Mouse (Mus musculus) myocyte (in vitro differentiated cells): ENCODE measurements at regions not wholly inside any gene's neighbourhood (a gene's known extent, or its start where the extent isn't known, plus 50 kb on each side); places are given as distances from the start of the nearest gene placed in this dataset.

Experiments
- CEBPB ChIP-seq: IDR thresholded peaks from 2 replicates; pipeline ENCODE4 v1.6.1; 2011; ENCODE audit warnings: mild to moderate bottlenecking, moderate library complexity; ENCODE audit not compliant: poor library complexity, insufficient read depth, severe bottlenecking
- E2F4 ChIP-seq: IDR thresholded peaks from one replicate; pipeline ENCODE4 v1.6.1; 2011; ENCODE audit warnings: mild to moderate bottlenecking, control low read depth, moderate library complexity; ENCODE audit not compliant: insufficient read depth
- MAX ChIP-seq: IDR thresholded peaks from one replicate; pipeline ENCODE4 v1.6.1; 2011; ENCODE audit warnings: low read depth, mild to moderate bottlenecking, control low read depth
- MYOD1 ChIP-seq, 3 experiments: IDR thresholded peaks; one replicate each; pipeline ENCODE4 v1.6.1; 2011; ENCODE audit warnings: control low read depth in 2 of 3, low read depth in 2 of 3, mild to moderate bottlenecking in 2 of 3, moderate library complexity in 1 of 3; ENCODE audit not compliant: insufficient read length in 2 of 3, control insufficient read depth in 1 of 3
- MYOG ChIP-seq, 3 experiments: IDR thresholded peaks; one replicate each; pipeline ENCODE4 v1.6.1; 2011; ENCODE audit warnings: control low read depth in 2 of 3, low read depth in 2 of 3, mild to moderate bottlenecking in 2 of 3; ENCODE audit not compliant: insufficient read length in 2 of 3, control insufficient read depth in 1 of 3, insufficient read depth in 1 of 3
- POLR2A ChIP-seq: IDR thresholded peaks from one replicate; pipeline ENCODE4 v1.6.1; 2011; ENCODE audit warnings: low read depth, mild to moderate bottlenecking, control low read depth, moderate library complexity; ENCODE audit not compliant: insufficient read length
- POLR2AphosphoS2 ChIP-seq: IDR thresholded peaks from one replicate; pipeline ENCODE4 v1.6.1; 2011; ENCODE audit warnings: low read depth, control low read depth; ENCODE audit not compliant: insufficient read length
- REST ChIP-seq: IDR thresholded peaks from one replicate; pipeline ENCODE4 v1.6.1; 2011; ENCODE audit warnings: mild to moderate bottlenecking, control low read depth, moderate library complexity; ENCODE audit not compliant: insufficient read depth, insufficient read length
- SRF ChIP-seq: IDR thresholded peaks from one replicate; pipeline ENCODE4 v1.6.1; 2011; ENCODE audit warnings: low read depth; ENCODE audit not compliant: control insufficient read depth, insufficient read length
- TCF12 ChIP-seq: IDR thresholded peaks from one replicate; pipeline ENCODE4 v1.6.1; 2011; ENCODE audit warnings: mild to moderate bottlenecking, control low read depth; ENCODE audit not compliant: poor library complexity, insufficient read depth, severe bottlenecking
- USF1 ChIP-seq: IDR thresholded peaks from one replicate; pipeline ENCODE4 v1.6.1; 2011; ENCODE audit warnings: low read depth, mild to moderate bottlenecking, control low read depth, moderate library complexity

DNA sequence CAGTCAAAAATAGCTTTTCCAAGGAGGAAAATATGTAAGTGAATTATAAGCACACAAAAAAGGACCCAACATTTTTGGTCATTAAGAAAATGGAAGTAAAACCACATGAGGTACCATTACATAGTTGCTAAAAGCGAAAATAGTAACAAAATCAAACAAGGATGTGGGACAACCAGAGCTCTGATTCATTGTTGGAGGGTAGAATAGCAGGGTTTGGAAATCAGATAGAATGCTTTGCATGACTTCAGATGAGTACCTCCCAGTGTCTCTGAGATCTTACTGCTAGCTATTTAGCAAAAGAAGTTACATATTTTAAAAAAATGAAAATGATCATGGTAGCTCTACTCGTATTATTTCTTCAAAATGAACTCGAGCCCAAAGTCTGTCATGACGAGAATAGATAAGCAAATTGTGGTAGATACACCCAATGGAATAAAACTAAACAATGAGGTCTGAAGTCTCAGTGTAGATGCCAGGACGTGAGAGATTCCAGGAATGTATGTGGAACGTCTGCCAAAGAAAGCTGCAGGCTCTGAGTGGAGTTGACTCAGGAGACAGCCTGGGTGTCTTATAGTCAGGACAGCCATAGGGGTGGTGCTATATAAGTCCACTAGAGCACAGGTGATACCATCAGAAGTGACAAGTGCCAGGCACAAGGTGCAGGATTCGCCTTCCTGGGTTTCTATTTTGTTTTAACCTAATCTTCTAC lies 113.2 kb upstream of the Pbx1 start:
- no peak for TF ChIP-seq E2F4
- TF ChIP-seq MAX = no peak
- TF ChIP-seq SRF = no peak
- no peak for TF ChIP-seq POLR2A
- no peak for TF ChIP-seq POLR2AphosphoS2
- no peak for TF ChIP-seq USF1
- TF ChIP-seq MYOD1 (IDR thresholded peaks at IDR 0.05; ENCODE audit: control insufficient read depth in 1 of 3, insufficient read length in 2 of 3, low read depth in 2 of 3) = no peak
- no peak for TF ChIP-seq TCF12
- TF ChIP-seq MYOG (IDR thresholded peaks at IDR 0.05; ENCODE audit: control insufficient read depth in 1 of 3, insufficient read depth in 1 of 3, insufficient read length in 2 of 3, low read depth in 2 of 3) = no peak
- no peak for TF ChIP-seq REST
- TF ChIP-seq CEBPB = no peak
